Mouse (Mus musculus) retina, postnatal 7 days (tissue): ENCODE results near the gene Gm42906.

Experiments used
- DNase-seq: peaks from one replicate; pipeline ENCODE4 v3.0.0-alpha.2; 2012; ENCODE audit warnings: low read depth, low spot score

Gene Gm42906

GRCm38 (mm10) chr5:151110461-151110908 lies 317.5 kb downstream of the Gm42906 start:
- no peak for DNase-seq

- no peak for DNase-seq
These were observed 318.1 kb downstream of the Gm42906 start for GRCm38 (mm10) chr5:151109822-151110221.

- no peak for DNase-seq
These were observed 319.0 kb downstream of the Gm42906 start for GRCm38 (mm10) chr5:151108955-151109354.

DNA sequence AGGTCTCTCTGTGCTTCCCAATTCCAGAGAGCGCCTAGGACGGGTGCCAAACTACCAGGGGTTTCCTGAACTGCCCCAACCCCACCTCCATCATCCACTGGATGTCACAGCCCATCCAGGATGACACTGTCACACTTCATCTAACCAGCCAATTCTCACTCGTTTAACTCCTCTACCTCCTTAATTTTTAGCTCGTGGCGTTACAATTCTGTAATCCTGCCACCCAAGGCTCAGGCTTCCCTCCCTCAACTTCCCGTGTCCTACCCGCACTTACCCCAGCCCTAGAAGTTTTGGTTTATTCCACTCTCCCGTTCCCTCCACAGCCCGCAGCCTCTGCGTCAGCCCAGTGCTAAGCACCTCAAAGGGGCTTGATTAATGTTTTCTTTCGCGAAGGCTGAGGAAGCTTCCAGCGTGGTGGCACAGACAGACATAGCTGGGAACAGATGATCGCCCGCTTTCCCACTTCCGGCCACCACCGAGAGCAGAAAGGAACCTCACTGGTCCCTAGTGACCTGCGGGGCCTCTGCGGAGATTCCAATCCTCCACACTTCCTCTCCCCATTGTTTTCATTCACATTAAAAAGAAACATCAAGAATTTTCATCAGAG lies 319.6 kb downstream of the Gm42906 start:
- DNase-seq, result no peak

GRCm38 (mm10) chr5:151106841-151107240 lies 321.1 kb downstream of the Gm42906 start:
- no peak for DNase-seq

- no peak for DNase-seq
These were observed 322.6 kb downstream of the Gm42906 start for GRCm38 (mm10) chr5:151105054-151105971.

DNA sequence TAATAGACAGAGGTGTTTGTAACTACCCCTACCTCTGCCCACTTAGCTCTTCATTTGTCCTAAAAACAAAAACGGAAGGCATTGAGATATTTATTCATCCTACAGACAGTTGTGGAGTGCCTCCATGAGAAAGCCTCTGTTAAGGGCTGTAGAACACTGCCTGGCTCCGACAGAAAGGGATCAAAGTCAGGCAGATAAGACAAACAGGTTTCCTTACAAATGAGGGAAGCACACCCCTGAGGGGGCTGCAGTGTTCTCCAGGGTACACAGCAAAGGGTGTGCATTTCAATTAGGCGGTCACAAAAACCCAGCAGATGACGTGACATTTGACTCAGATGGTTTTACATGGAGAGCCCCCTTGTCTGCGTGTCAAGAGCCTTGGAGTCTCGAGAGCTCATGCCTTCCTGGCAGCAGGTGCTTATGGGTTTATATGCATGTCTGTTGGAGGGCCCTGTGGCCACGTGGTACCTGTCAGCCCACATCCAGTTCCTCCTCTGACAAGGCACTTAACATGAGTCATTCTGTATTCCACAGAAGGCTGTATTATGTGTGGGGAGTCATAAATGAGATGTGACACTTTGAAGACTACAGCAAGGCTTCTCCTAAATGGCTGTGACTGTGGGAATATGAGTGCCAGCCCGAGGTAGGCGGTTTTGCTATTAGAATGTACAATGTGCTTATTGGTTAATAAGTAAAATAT lies 323.5 kb downstream of the Gm42906 start:
- DNase-seq, result no peak

DNA sequence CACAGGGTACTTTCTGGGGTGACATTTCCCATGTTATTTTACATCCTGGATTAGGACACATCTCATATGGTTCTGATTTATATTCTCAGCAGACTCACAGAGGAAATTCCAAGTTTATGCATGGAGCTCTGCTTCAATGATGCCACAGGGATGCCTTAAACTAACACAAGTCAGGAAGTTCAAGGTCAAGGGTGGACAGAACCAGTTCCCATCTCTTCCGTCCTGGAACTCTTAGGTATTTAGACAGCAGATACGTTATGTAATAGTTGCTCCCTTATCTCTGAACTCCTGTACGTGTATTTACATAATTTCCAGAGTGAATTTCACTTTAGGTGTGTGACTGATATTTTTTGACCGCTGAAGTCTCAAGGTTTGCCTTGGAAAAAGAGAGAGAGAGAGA lies 324.7 kb downstream of the Gm42906 start:
- no peak for DNase-seq

GRCm38 (mm10) chr5:151102262-151102661 lies 325.7 kb downstream of the Gm42906 start:
- DNase-seq, result no peak

DNA sequence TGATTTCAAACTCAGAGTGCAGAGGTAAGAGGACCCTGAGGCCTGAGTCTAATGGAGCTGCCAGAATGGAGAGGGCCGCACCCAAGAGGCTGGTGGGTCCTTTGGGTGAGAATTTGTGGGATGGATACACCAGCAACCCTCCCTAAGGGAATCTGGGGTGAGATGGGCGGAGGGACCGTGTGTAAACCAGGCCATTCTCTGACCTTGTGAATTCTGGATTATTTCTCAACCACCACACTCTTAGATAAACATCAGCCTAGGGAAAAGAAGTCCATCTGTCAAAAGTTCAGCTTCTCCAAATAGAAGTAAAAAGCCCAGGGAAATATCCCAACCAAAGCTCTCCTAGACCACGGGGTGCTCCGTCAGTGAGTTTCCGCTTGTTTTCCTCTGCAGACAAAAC lies 332.0 kb downstream of the Gm42906 start:
- no peak for DNase-seq

- no peak for DNase-seq
These were observed 334.9 kb downstream of the Gm42906 start for GRCm38 (mm10) chr5:151092886-151093665.

- DNase-seq, result no peak
These were observed 337.0 kb downstream of the Gm42906 start for GRCm38 (mm10) chr5:151090996-151091395.

GRCm38 (mm10) chr5:151089201-151089600 lies 338.8 kb downstream of the Gm42906 start:
- no peak for DNase-seq

DNA sequence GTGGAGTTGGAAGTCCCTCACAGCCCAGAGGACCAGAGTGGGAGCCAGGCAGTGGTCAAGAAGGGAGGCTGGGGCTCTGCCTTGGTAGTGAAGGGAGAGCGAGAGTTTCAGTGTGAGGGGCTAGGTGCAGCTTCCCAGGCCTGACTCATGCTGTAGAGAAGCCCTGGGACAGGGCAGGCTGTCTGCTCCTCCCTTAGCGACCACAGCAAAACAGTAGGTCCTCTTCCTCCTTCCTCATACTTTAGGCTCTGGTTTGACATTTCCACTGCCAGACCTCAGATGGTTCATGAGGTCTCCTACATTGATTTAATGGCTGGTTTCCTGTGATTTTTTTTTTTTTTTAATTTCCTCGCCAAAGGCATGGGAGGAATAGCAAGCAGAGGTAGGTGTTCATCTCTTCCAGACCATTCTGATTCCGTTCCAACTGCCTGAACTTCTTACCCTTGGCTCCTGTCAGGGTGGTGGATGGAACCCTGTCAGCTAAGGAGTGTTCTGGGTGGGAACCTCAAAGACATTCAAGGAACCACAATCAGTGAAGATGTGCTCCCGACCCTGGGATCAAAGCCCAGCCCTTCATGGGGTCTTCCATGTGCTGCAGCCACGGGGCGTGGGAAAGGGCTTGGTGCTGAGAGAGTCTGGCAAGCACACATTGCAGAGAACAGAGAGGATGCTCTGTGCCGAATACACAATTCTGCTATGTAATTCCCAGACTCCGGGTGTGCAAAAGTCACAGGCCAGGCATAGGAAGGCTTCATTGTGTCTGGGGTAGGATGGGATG lies 341.3 kb downstream of the Gm42906 start:
- no peak for DNase-seq

DNA sequence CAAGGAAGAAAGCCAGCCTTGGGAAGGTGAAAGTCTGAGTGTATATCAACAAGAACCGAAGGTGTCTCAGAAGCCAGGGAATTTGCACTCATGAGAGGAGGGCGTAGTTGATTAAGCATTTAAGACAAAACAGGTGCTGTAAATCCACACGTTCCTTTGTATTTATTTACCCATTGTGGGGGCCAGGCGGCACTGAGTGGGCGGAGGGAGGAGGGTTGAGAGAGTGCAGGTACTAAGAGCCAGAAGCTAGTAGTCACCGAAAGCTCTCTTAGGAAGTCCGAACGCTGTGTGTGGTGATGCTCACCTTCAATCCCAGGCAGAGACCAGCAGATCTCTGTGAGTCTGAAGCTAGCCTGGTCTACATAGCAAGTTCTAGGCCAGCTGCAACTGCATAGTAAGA lies 342.2 kb downstream of the Gm42906 start:
- no peak for DNase-seq

- DNase-seq, result no peak
These were observed 347.7 kb downstream of the Gm42906 start for GRCm38 (mm10) chr5:151080276-151080675.

GRCm38 (mm10) chr5:151077953-151078352 lies 350.0 kb downstream of the Gm42906 start:
- no peak for DNase-seq

GRCm38 (mm10) chr5:151076917-151077316 lies 351.0 kb downstream of the Gm42906 start:
- no peak for DNase-seq

GRCm38 (mm10) chr5:151074282-151074681 lies 353.7 kb downstream of the Gm42906 start:
- DNase-seq, result no peak

GRCm38 (mm10) chr5:151071430-151071829 lies 356.5 kb downstream of the Gm42906 start:
- no peak for DNase-seq

DNA sequence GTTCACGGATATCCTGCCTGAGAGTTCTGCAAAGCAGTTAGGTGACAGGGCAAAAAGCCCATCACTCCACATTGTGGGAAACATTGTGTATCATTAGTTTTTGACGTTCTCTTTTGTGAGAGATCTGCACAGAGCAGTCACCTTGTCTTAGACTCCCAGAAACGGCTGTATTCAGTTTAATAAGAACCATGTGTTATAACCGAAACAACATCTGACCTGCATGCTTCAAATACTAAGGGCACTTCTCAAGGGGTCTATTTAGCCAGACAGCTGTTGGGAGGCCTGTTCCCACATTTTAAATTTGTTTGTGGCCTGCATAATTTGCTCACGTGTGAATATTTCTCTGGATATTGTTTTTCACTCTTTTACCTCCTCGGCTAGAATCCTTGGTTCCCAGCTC lies 357.1 kb downstream of the Gm42906 start:
- no peak for DNase-seq
